Mouse (Mus musculus) urinary bladder, postnatal 14 days (tissue): ENCODE results near the gene Itgb1bp1.

Source experiments
- DNase-seq: peaks from one replicate; pipeline ENCODE4 v3.0.0; 2021; ENCODE audit warnings: low spot score

Gene Itgb1bp1

GRCm38 (mm10) chr12:21200613-21201012 lies 85.5 kb downstream of the Itgb1bp1 start:
- no peak for DNase-seq

- DNase-seq = peak; percentile 23
These were observed 89.7 kb downstream of the Itgb1bp1 start for GRCm38 (mm10) chr12:21196420-21196819.

- DNase-seq = no peak
These were observed 90.6 kb downstream of the Itgb1bp1 start for GRCm38 (mm10) chr12:21195497-21195896.

- DNase-seq = no peak
These were observed 94.5 kb downstream of the Itgb1bp1 start for GRCm38 (mm10) chr12:21191546-21191945.
